Mouse (Mus musculus) heart, embryonic 15.5 days (tissue): ENCODE measurements around the gene Hlf. TPM values are rescaled to one million over a fixed set of nuclear protein-coding genes. Genes with fewer than 3 reads are reported as not detected.

ENCODE experiments used
- ATAC-seq: fragments of 200-750 bp; cut with Nextera tagmentation; replicated peaks from 2 replicates; pipeline ENCODE4 v1.8.0; 2017; ENCODE audit warnings: low read depth, moderate TSS enrichment; ENCODE audit not compliant: insufficient number of reproducible peaks, insufficient read depth, low FRiP score
- H3K27ac ChIP-seq: fragments of 300-500 bp; sonication (generic); 2 replicates; pipeline ENCODE4 v1.5.1; 2015; ENCODE audit warnings: mild to moderate bottlenecking, inconsistent platforms
- H3K27me3 ChIP-seq: fragments of 300-500 bp; sonication (generic); 2 replicates; pipeline ENCODE4 v1.6.1; 2015; ENCODE audit warnings: inconsistent platforms
- H3K36me3 ChIP-seq: fragments of 300-500 bp; sonication (generic); 2 replicates; pipeline ENCODE4 v1.6.1; 2015; ENCODE audit warnings: mild to moderate bottlenecking, inconsistent platforms
- H3K4me1 ChIP-seq: fragments of 300-500 bp; sonication (generic); replicated peaks from 2 replicates; pipeline ENCODE4 v1.6.1; 2015; ENCODE audit warnings: inconsistent platforms
- H3K4me2 ChIP-seq: fragments of 300-500 bp; sonication (generic); 2 replicates; pipeline ENCODE4 v1.6.1; 2015; ENCODE audit warnings: inconsistent platforms, mild to moderate bottlenecking, moderate library complexity
- H3K4me3 ChIP-seq: fragments of 300-500 bp; sonication (generic); 2 replicates; pipeline ENCODE4 v1.5.1; 2015; ENCODE audit warnings: mild to moderate bottlenecking, inconsistent platforms
- H3K9ac ChIP-seq: fragments of 300-500 bp; sonication (generic); 2 replicates; pipeline ENCODE4 v1.6.1; 2015; ENCODE audit warnings: mild to moderate bottlenecking, inconsistent platforms
- H3K9me3 ChIP-seq: fragments of 300-500 bp; sonication (generic); replicated peaks from 2 replicates; pipeline ENCODE4 v1.6.1; 2016; ENCODE audit warnings: inconsistent platforms
- WGBS: fragments of 180-500 bp; shearing (Covaris S2); methylation state at CpG from one replicate; pipeline ENCODE4 v1.1.7; 2015; ENCODE audit warnings: mixed read lengths; 5-methylcytosine and 5-hydroxymethylcytosine counted together
- polyA plus RNA-seq: library from polyadenylated mRNA; unstranded; fragments of >200 nt; fragmentation: Nextera tagmentation; extraction: Ambion mirVana; gene quantifications from 2 replicates; pipeline ENCODE4 v1.2.1, GENCODE M21; 2015

Gene Hlf
- polyA plus RNA-seq, 1 experiment from 2014 or later: 4.9 TPM

DNA sequence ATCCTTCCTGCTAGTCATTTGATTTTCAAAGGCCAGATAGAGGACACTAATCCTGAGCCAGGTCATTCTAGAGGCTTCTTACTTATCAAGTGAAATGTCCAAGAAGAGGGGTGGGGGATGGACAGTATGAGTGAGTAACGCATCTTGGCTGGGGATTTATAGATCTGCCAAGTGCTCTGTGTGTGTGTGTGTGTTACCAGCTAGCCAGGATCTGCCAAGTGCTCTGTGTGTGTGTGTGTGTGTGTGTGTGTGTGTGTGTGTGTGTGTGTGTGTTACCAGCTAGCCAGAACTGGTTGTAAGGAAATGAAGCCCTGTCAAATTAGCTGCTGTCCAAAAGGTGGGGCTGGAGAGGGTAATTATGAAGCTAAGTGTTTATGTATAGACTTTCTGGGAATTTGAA, 55.9 kb downstream of the Hlf start:
- Histone ChIP-seq H3K27me3 (no peaks in the 10 kb centered on the region), H3K9ac (no peak overlapping the region), H3K36me3 (no peaks in the 10 kb centered on the region), H3K27ac (no peak overlapping the region), H3K4me1 (no peaks in the 10 kb centered on the region), H3K4me2 (no peak overlapping the region), H3K4me3 (no peak overlapping the region), H3K9me3 (no peaks in the 10 kb centered on the region)
- ATAC-seq: no peak
- 35% methylated on average over 1 of the region's 1 CpGs for WGBS

DNA sequence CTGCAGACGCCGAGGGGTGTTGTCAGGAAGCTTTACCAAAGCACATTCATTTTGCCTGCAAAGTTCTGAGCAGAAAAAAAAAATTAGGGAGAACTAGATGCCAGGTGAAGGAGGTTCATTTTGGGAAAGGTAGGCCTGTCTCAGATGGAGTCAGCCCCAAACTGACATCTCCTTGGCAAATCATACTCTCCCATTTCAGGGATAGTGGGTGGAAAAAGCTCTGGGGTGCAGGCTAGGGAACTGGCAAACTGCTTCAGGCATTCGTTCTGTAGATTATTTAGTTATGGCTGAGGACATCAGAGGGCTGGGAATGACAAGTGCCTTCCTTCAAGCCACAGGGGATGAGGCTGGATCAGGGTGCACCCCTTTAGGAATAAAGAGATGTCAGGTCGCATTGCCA, 58.0 kb downstream of the Hlf start:
- no peak for ATAC-seq
- no peaks in the 10 kb centered on the region for H3K4me1 ChIP-seq
- no peak overlapping the region for H3K27ac ChIP-seq
- H3K4me3 ChIP-seq: no peak overlapping the region
- H3K4me2 ChIP-seq: no peak overlapping the region
- H3K36me3 ChIP-seq: no peaks in the 10 kb centered on the region
- no peaks in the 10 kb centered on the region for H3K9me3 ChIP-seq
- no peak overlapping the region for H3K9ac ChIP-seq
- 75% methylated on average over 4 of the region's 4 CpGs for WGBS
- no peaks in the 10 kb centered on the region for H3K27me3 ChIP-seq

DNA sequence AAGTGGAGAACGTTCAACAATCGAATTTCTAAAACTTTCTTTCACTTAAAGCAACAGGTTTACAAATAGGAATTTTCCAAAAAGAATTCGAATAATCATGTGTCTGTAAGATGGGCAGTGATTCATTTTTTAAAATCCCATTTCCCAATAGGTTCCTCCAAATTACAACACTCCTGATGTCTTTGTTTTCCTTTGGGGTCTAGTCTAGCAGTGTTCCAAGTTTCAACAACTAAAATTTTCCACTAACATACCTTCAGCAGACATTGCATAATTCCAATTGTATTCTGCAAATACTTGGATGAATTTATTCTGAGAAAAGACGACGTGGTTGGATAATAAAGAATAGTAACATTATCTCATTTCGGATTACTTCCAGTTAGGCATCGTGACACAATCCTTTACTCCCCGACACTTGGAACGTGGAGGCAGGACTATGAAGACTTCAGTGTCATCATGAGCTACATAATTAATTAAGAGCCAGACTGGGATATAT, 60.4 kb downstream of the Hlf start:
- Histone ChIP-seq H3K27ac (no peak overlapping the region), H3K27me3 (no peaks in the 10 kb centered on the region), H3K36me3 (no peaks in the 10 kb centered on the region), H3K9me3 (no peaks in the 10 kb centered on the region), H3K4me2 (no peak overlapping the region), H3K4me3 (no peak overlapping the region), H3K9ac (no peak overlapping the region), H3K4me1 (no peaks in the 10 kb centered on the region)
- WGBS: 72% methylated on average over 9 of the region's 9 CpGs
- ATAC-seq: no peak

DNA sequence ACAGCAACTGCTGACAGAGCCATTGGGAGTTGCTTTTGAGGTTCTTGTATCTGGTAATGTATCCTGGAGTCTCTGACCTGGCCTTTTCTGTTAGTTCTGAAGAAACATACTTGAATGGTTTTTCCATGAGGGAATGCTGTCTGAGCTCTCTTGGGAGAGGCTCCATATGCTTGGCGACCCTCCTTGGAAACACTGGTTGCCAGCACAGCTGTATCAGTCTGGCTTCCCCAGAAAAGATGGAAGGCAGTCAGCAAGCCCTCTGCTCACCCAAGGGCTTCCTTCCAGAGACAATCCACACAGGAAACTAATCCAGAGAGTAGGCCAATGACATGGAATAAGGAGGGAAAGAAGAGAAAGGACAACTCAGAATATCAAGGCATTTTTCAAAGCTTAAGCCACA, 63.9 kb downstream of the Hlf start:
- H3K9ac ChIP-seq: no peak overlapping the region
- no peak overlapping the region for H3K4me2 ChIP-seq
- H3K4me1 ChIP-seq: no peaks in the 10 kb centered on the region
- 53% methylated on average over 1 of the region's 1 CpGs for WGBS
- H3K27me3 ChIP-seq: no peaks in the 10 kb centered on the region
- no peaks in the 10 kb centered on the region for H3K9me3 ChIP-seq
- H3K36me3 ChIP-seq: no peaks in the 10 kb centered on the region
- H3K4me3 ChIP-seq: no peak overlapping the region
- no peak for ATAC-seq
- H3K27ac ChIP-seq: no peak overlapping the region

DNA sequence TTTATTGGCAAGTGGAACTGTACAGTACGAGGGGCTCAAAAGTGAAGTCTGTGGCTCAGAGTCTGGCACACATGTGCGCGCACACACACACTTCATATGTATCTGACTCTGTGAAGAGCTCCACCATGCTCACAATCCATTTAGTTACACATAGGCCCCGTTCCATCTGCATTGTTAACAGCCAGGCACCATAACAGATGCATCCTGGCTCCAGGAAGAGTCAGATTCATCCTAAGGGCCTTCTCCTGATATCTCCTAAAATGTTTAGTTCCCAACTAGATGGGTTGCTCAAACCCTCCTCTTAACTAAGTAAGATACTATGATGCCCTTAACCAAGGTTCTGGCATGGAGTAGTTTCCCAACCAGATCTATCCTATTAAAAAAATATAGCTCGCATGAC, 64.5 kb downstream of the Hlf start:
- ATAC-seq: no peak
- Histone ChIP-seq H3K4me2 (no peak overlapping the region), H3K4me1 (no peaks in the 10 kb centered on the region), H3K36me3 (no peaks in the 10 kb centered on the region), H3K9me3 (no peaks in the 10 kb centered on the region), H3K27me3 (no peaks in the 10 kb centered on the region), H3K9ac (no peak overlapping the region), H3K27ac (no peak overlapping the region), H3K4me3 (no peak overlapping the region)
- WGBS: 90% methylated on average over 5 of the region's 5 CpGs

DNA sequence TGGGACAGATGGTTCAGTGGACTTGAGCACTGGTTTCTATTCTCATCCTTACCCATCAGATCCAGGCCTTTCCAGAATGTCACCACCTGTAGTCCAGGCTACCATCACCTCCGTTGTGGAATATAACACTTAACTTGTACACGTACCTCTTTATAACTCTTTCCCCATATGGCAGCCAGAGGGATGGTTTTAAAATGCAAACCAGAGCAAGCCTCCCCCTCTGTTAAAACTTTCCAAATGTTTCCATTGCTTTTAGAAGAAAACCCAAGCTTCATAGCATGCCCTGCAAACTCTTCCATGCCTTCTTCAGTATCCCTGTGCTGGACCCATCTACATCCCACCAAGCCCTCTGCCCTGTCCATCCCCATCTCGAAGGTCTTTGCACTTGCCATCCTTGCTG, 66.1 kb downstream of the Hlf start:
- no peaks in the 10 kb centered on the region for H3K36me3 ChIP-seq
- no peak overlapping the region for H3K9ac ChIP-seq
- no peaks in the 10 kb centered on the region for H3K9me3 ChIP-seq
- H3K4me1 ChIP-seq: no peaks in the 10 kb centered on the region
- no peak overlapping the region for H3K27ac ChIP-seq
- WGBS: 82% methylated on average over 3 of the region's 3 CpGs
- H3K4me3 ChIP-seq: no peak overlapping the region
- ATAC-seq: no peak
- no peak overlapping the region for H3K4me2 ChIP-seq
- H3K27me3 ChIP-seq: no peaks in the 10 kb centered on the region

DNA sequence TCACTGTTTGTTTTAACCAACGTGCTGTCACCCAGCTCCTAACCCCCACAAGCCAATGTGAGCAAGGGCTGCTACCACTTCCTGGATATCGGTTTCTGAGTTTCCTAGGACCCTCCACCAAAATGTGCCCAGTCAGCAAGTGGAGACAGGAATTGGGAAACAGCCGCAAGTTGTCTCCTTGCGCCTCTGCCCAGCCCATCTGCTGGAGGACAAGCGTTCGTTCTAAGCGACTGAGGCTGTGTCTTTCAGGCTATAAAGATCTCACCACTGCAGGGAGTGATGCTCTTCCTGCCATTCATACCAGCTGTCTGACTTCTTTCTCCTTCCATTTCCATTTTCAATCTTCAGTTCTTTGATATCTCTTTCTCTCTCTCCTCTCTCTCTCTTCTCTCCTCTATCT, 69.8 kb downstream of the Hlf start:
- no peak overlapping the region for H3K27ac ChIP-seq
- H3K4me3 ChIP-seq: no peak overlapping the region
- no peaks in the 10 kb centered on the region for H3K4me1 ChIP-seq
- no peak overlapping the region for H3K9ac ChIP-seq
- WGBS: 62% methylated on average over 7 of the region's 7 CpGs
- H3K36me3 ChIP-seq: no peaks in the 10 kb centered on the region
- H3K27me3 ChIP-seq: no peaks in the 10 kb centered on the region
- no peaks in the 10 kb centered on the region for H3K9me3 ChIP-seq
- ATAC-seq: no peak
- H3K4me2 ChIP-seq: no peak overlapping the region

DNA sequence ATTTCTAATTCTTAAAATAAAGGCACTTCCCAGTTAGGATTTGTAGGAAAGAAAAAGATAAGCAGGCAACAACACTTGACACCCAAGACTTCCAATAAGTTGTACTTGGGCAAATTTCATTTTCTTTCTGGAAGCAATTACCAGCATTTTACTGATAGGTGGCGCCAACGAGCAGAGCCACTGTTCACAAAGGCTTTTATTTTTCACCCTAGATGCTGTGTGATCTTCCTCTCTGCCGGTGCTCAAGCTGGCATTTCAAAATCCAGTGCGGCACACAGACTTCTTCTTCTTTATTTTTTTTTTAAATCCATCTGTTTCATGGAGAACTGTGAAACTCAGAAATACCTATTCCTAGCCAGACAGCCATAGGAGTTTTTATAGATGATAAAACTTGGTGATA, 73.2 kb downstream of the Hlf start:
- no peak for ATAC-seq
- Histone ChIP-seq H3K4me3 (no peak overlapping the region), H3K27ac (no peak overlapping the region), H3K4me2 (no peak overlapping the region), H3K36me3 (no peaks in the 10 kb centered on the region), H3K9ac (no peak overlapping the region), H3K9me3 (no peaks in the 10 kb centered on the region), H3K4me1 (no peaks in the 10 kb centered on the region), H3K27me3 (no peaks in the 10 kb centered on the region)
- 13% methylated on average over 4 of the region's 4 CpGs for WGBS

DNA sequence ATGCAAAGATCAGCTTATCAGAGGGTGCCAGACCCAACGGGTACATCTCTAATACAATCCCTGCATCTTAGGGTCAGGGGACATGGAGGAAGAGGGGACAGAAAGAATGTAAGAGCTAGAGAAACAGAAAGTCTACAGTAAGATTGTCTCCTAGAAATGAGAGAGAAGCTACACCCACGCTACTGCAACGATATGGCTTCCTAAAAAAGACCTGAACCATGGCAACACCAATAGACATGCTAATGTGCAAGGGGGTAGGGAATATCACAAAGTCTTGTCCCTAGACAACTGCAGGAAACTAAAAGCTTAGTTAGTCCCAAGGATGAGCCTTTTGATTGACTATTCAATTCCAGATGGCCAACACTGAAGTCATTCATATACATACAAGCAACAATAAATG, 76.1 kb downstream of the Hlf start:
- H3K4me1 ChIP-seq: no peaks in the 10 kb centered on the region
- no peak overlapping the region for H3K9ac ChIP-seq
- no peaks in the 10 kb centered on the region for H3K36me3 ChIP-seq
- H3K27me3 ChIP-seq: no peaks in the 10 kb centered on the region
- H3K9me3 ChIP-seq: no peaks in the 10 kb centered on the region
- WGBS: 72% methylated on average over 3 of the region's 3 CpGs
- H3K27ac ChIP-seq: no peak overlapping the region
- no peak for ATAC-seq
- H3K4me3 ChIP-seq: no peak overlapping the region
- H3K4me2 ChIP-seq: no peak overlapping the region

DNA sequence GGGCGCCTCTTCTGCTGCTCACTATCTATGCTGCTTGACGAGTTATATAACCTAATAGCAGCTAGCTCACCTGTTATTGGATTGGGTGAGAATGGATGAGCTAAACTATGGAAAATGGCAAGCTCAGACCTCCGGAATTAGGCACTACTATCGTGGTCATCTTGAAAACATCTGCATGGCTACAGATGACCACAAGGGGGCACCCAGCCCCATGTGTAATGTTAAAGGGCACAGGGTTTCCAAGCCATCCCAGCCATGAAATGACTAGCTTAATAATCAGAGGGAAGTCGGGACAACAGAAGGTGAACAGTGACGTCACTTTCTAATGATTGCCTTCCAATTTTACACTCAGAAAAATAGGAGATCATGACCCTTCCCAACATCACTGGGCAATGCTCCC, 83.7 kb downstream of the Hlf start:
- WGBS: 48% methylated on average over 6 of the region's 6 CpGs
- H3K9ac ChIP-seq: no peak overlapping the region
- H3K4me2 ChIP-seq: no peak overlapping the region
- H3K9me3 ChIP-seq: no peaks in the 10 kb centered on the region
- no peak overlapping the region for H3K27ac ChIP-seq
- no peaks in the 10 kb centered on the region for H3K27me3 ChIP-seq
- no peaks in the 10 kb centered on the region for H3K36me3 ChIP-seq
- no peaks in the 10 kb centered on the region for H3K4me1 ChIP-seq
- H3K4me3 ChIP-seq: no peak overlapping the region
- no peak for ATAC-seq

DNA sequence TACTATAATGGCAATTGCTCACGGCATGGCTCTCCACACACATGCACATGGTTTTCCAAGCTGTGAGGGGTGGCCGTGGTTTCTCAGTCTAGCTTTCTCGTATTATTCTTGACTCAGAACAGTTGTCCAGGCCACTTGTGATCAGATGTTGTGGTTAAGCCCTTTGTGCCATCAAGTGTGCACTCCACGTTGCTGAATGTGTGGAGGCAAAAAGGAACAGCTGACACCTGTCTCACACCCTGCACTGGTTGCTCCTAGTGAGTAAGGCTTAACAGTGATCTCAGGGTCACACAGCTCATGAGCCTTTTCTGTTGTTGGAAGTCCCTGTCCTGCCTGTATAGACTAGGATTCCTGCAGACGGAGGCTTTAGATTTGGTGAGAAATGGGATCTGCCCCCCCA, 84.6 kb downstream of the Hlf start:
- WGBS: 89% methylated on average over 5 of the region's 5 CpGs
- Histone ChIP-seq H3K4me3 (no peak overlapping the region), H3K36me3 (no peaks in the 10 kb centered on the region), H3K4me2 (no peak overlapping the region), H3K9ac (no peak overlapping the region), H3K9me3 (no peaks in the 10 kb centered on the region), H3K27ac (no peak overlapping the region), H3K27me3 (no peaks in the 10 kb centered on the region), H3K4me1 (no peaks in the 10 kb centered on the region)
- no peak for ATAC-seq

DNA sequence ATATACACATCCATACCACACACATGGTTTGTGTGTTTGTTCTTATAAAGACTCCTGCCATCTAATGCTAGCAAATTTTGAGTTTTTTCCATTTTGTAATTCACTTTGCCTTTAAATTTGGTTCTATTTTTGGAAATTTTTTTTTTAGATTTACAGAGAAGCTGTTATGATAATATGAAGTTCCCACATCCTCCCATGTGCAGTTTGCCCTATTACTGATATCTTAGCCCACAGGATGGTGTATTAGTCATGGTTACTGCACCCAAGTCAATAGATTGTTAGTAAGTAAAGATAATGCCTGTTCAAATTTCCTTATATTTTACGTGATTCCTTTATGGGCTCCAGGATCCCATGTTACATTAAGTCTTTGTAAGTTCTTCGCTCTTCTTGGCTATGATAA, 96.1 kb downstream of the Hlf start:
- no peak overlapping the region for H3K27ac ChIP-seq
- ATAC-seq: no peak
- H3K4me1 ChIP-seq: no peaks in the 10 kb centered on the region
- H3K27me3 ChIP-seq: no peaks in the 10 kb centered on the region
- H3K4me3 ChIP-seq: no peak overlapping the region
- no peak overlapping the region for H3K9ac ChIP-seq
- 92% methylated on average over 2 of the region's 2 CpGs for WGBS
- no peaks in the 10 kb centered on the region for H3K9me3 ChIP-seq
- H3K36me3 ChIP-seq: no peaks in the 10 kb centered on the region
- H3K4me2 ChIP-seq: no peak overlapping the region

DNA sequence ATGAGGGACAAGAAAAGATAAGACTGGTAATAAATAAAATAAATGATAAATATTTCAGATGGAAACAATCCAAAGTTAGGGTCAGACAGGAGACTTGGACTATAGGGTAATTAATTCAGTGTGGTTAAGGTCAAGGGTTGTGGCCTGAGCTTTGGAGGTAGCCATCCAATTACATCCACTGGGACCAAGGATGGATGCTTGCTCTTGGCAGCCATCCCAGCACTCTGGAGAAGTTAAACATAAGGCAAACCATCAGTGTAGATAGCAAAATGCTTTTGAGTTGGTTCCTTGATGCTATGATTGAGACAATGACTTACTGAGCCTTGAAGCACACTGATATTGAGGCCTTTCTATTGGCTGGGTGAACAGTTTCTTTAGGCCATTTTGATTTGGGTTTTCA, 97.9 kb downstream of the Hlf start:
- Histone ChIP-seq H3K9ac (no peak overlapping the region), H3K4me3 (no peak overlapping the region), H3K36me3 (no peaks in the 10 kb centered on the region), H3K9me3 (no peaks in the 10 kb centered on the region), H3K4me1 (no peaks in the 10 kb centered on the region), H3K4me2 (no peak overlapping the region), H3K27ac (no peak overlapping the region), H3K27me3 (no peaks in the 10 kb centered on the region)
- ATAC-seq: no peak
